ENCODE assay signal across 8 mouse cellular contexts in the genomic region with DNA sequence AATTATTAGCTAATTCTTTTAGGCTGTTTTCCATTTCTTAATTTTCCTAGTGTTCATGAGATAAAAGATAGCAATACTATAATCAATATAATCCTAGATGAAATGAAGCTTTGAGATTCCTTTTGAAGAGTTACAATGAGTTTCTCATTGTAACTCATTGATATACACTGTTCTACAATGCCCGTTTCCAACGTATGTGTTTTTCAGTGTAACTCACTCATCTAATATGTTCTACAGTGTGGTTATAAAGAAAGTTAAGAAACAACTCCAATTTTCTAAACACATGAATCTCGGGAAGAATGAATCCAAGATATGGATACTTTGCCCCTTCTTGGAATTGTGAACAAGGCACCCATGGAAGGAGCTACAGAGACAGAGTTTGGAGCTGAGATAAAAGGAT. TPM values are rescaled to one million over a fixed set of nuclear protein-coding genes. Genes with fewer than 3 reads are reported as not detected.
DNase-seq lines count a peak whose midpoint lies in the region; ATAC-seq and TF ChIP-seq lines count a peak whose summit lies in the region.

No protein-coding gene starts in this region.

- no peaks in the 10 kb centered on the region for H3K4me1 ChIP-seq in ES-Bruce4 (ENCODE audit: control insufficient read depth, insufficient read depth, low read length)
- H3K4me1 ChIP-seq in liver, embryonic 15.5 days (replicated peaks), result no peaks in the 10 kb centered on the region
- no peaks in the 10 kb centered on the region for H3K4me1 ChIP-seq in neural tube, embryonic 12.5 days

- no peak overlapping the region for H3K4me3 ChIP-seq in ES-Bruce4 (ENCODE audit: low read depth, low read length)
- no peak overlapping the region for H3K4me3 ChIP-seq in liver, embryonic 15.5 days (replicated peaks)
- no peak overlapping the region for H3K4me3 ChIP-seq in neural tube, embryonic 12.5 days

- DNase-seq in cerebellum, adult 9-10 months, result peak; percentile 100
- peak; percentile 99 to 100 for DNase-seq in heart, postnatal 36 days
- DNase-seq in layer of hippocampus, adult 11-12 months (ENCODE audit: low spot score), result peak; percentile 100
- DNase-seq in telencephalon, adult 2 months (ENCODE audit: low read depth, low spot score), result peak; percentile 100

- H3K27me3 ChIP-seq in ES-Bruce4 (ENCODE audit: control insufficient read depth, insufficient read depth, low read length, poor library complexity, severe bottlenecking), result peaks cover 2% of the 10 kb centered on the region; the same call in 1 of the 2 replicates
- H3K27me3 ChIP-seq in liver, embryonic 15.5 days, result no peaks in the 10 kb centered on the region
- no peaks in the 10 kb centered on the region for H3K27me3 ChIP-seq in neural tube, embryonic 12.5 days (replicated peaks)

- intact Hi-C loops in heart, postnatal 36 days (cut with DNase I), result no loop called here

- no peak overlapping the region for H3K9ac ChIP-seq in ES-Bruce4 (ENCODE audit: low read depth, poor library complexity, severe bottlenecking)
- no peak overlapping the region for H3K9ac ChIP-seq in liver, embryonic 15.5 days
- H3K9ac ChIP-seq in neural tube, embryonic 12.5 days, result no peak overlapping the region

- H3K4me2 ChIP-seq in liver, embryonic 15.5 days, result no peak overlapping the region
- no peak overlapping the region for H3K4me2 ChIP-seq in neural tube, embryonic 12.5 days (replicated peaks)

- TF ChIP-seq CTCF in ES-Bruce4 (IDR thresholded peaks at IDR 0.05; ENCODE audit: low read depth, low read length), result peak; percentile 5

- peaks cover 3% of the 10 kb centered on the region for H3K9me3 ChIP-seq in ES-Bruce4 (replicated peaks; ENCODE audit: control insufficient read depth, insufficient read depth, low read length, poor library complexity, severe bottlenecking)
- peaks cover 3% of the 10 kb centered on the region; the same call in 1 of the 2 replicates for H3K9me3 ChIP-seq in liver, embryonic 15.5 days (replicated peaks)
- H3K9me3 ChIP-seq in neural tube, embryonic 12.5 days, result no peaks in the 10 kb centered on the region

- TF ChIP-seq POLR2A in ES-Bruce4 (IDR thresholded peaks at IDR 0.05; ENCODE audit: insufficient read depth, low read length), result no peak

- ATAC-seq in frontal cortex, adult (ENCODE audit: low TSS enrichment), result peak; percentile 100
- ATAC-seq in liver, embryonic 15.5 days (ENCODE audit: insufficient read depth), result peak; percentile 100
- ATAC-seq in neural tube, embryonic 12.5 days (ENCODE audit: low FRiP score, low read depth), result peak; percentile 100

- no peak for TF ChIP-seq EP300 in ES-Bruce4 (IDR thresholded peaks at IDR 0.05; ENCODE audit: insufficient read depth, low read depth, low read length)

- 59% methylated on average over 3 of the region's 3 CpGs for WGBS in liver, embryonic 15.5 days (ENCODE audit: insufficient replicate concordance)
- 79% methylated on average over 3 of the region's 3 CpGs for WGBS in neural tube, embryonic 12.5 days

- H3K36me3 ChIP-seq in ES-Bruce4 (ENCODE audit: control insufficient read depth, insufficient read depth, low read length, poor library complexity, severe bottlenecking), result no peaks in the 10 kb centered on the region
- no peaks in the 10 kb centered on the region for H3K36me3 ChIP-seq in liver, embryonic 15.5 days (replicated peaks)
- no peaks in the 10 kb centered on the region for H3K36me3 ChIP-seq in neural tube, embryonic 12.5 days

- no peak overlapping the region for H3K27ac ChIP-seq in ES-Bruce4 (ENCODE audit: insufficient read depth, low read length)
- H3K27ac ChIP-seq in liver, embryonic 15.5 days (replicated peaks), result no peak overlapping the region
- H3K27ac ChIP-seq in neural tube, embryonic 12.5 days, result no peak overlapping the region

RNA-seq across cellular contexts. Expression of a gene that starts 35.5 kb away (rescaled TPM):
- 3.1 and 4.6 TPM in 2 replicates for polyA plus RNA-seq in ES-Bruce4 (2011; ENCODE audit: insufficient read depth, insufficient read length, low read depth, missing spikeins)
- under 1 TPM; 0.33 to 0.79 TPM for total RNA-seq in heart, postnatal 36 days (2021)
- polyA plus RNA-seq in liver, embryonic 15.5 days (2015; fragmentation: Nextera tagmentation; extraction: Ambion mirVana), result 0.37 and 1.4 TPM in 2 replicates
- polyA plus RNA-seq in neural tube, embryonic 12.5 days (2016; fragmentation: Nextera tagmentation; extraction: Ambion mirVana), result 73.4 and 78.4 TPM in 2 replicates

Comparison
In these comparisons a context has a peak if more than half of its experiments do, and no peak if none do; other contexts are left out.
1. RNA of a gene that starts 35.5 kb away (polyA plus RNA-seq): 73.4 to 78.4 TPM in neural tube, embryonic 12.5 days; 3.1 to 4.6 TPM in ES-Bruce4 and 0.37 to 1.4 TPM in liver, embryonic 15.5 days; every median in the first group is over 10 times any median in the second.
2. Peak in every context shown above with its lines, with median percentiles within 50 percentile points of each other: DNase-seq and ATAC-seq.